Mouse (Mus musculus) neural tube, embryonic 11.5 days (tissue): ENCODE data around the gene Esrrg. TPM values are rescaled to one million over a fixed set of nuclear protein-coding genes. Genes with fewer than 3 reads are reported as not detected.

Experiments used
- ATAC-seq: fragments of 200-750 bp; cut with Nextera tagmentation; 2 replicates; pipeline ENCODE4 v1.8.0; 2017; ENCODE audit warnings: moderate number of reproducible peaks, mild to moderate bottlenecking, moderate TSS enrichment, moderate library complexity; ENCODE audit not compliant: insufficient read depth, low FRiP score, low TSS enrichment
- DNase-seq: peaks from one replicate; pipeline ENCODE4 v3.0.0-alpha.2; 2015; ENCODE audit warnings: low spot score
- H3K27ac ChIP-seq: fragments of 300-500 bp; sonication (generic); 2 replicates; pipeline ENCODE4 v1.5.1; 2014; ENCODE audit warnings: low read depth, mild to moderate bottlenecking, low read length
- H3K27me3 ChIP-seq: fragments of 300-500 bp; sonication (generic); 2 replicates; pipeline ENCODE4 v1.6.1; 2014; ENCODE audit warnings: mild to moderate bottlenecking, low read length, mixed read lengths; ENCODE audit not compliant: control insufficient read depth, insufficient read depth
- H3K36me3 ChIP-seq: fragments of 300-500 bp; sonication (generic); 2 replicates; pipeline ENCODE4 v1.6.1; 2014; ENCODE audit warnings: mild to moderate bottlenecking, low read length, moderate library complexity, mixed read lengths; ENCODE audit not compliant: control insufficient read depth, insufficient read depth
- H3K4me1 ChIP-seq: fragments of 300-500 bp; sonication (generic); 2 replicates; pipeline ENCODE4 v1.6.1; 2014; ENCODE audit warnings: low read length, mixed read lengths; ENCODE audit not compliant: control insufficient read depth, insufficient read depth
- H3K4me2 ChIP-seq: fragments of 300-500 bp; sonication (generic); 2 replicates; pipeline ENCODE4 v1.6.1; 2014; ENCODE audit warnings: low read depth, mild to moderate bottlenecking, moderate library complexity
- H3K4me3 ChIP-seq: fragments of 300-500 bp; sonication (generic); 2 replicates; pipeline ENCODE4 v1.5.1; 2014; ENCODE audit warnings: low read depth, low read length
- H3K9ac ChIP-seq: fragments of 300-500 bp; sonication (generic); 2 replicates; pipeline ENCODE4 v1.6.1; 2014; ENCODE audit warnings: mild to moderate bottlenecking, low read length
- H3K9me3 ChIP-seq: fragments of 300-500 bp; sonication (generic); 2 replicates; pipeline ENCODE4 v1.6.1; 2016; ENCODE audit warnings: low read length; ENCODE audit not compliant: control insufficient read depth
- WGBS: fragments of 180-500 bp; shearing (Covaris S2); extraction: QIAGEN DNeasy Blood & Tissue Kit; methylation state at CpG from one replicate; pipeline ENCODE4 v1.1.7; 2014; 5-methylcytosine and 5-hydroxymethylcytosine counted together
- polyA plus RNA-seq: library from polyadenylated mRNA; unstranded; fragments of >200 nt; fragmentation: Nextera tagmentation; extraction: Ambion mirVana; gene quantifications from 2 replicates; pipeline ENCODE4 v1.2.1, GENCODE M21; 2014

Esrrg gene
- polyA plus RNA-seq, 1 experiment from 2014 or later = 12.7 TPM

GRCm38 (mm10) chr1:188107946-188108345 lies 499.4 kb downstream of the Esrrg start:
- DNase-seq = no peak
- H3K27me3 ChIP-seq = no peaks in the 10 kb centered on the region
- H3K9me3 ChIP-seq = no peaks in the 10 kb centered on the region
- H3K36me3 ChIP-seq = no peaks in the 10 kb centered on the region
- WGBS = 34% methylated on average over 6 of the region's 6 CpGs
- no peak overlapping the region for H3K4me2 ChIP-seq
- ATAC-seq = no peak
- no peak overlapping the region for H3K9ac ChIP-seq
- no peaks in the 10 kb centered on the region; the same call in 1 of the 2 replicates for H3K4me1 ChIP-seq
- no peak overlapping the region for H3K27ac ChIP-seq
- H3K4me3 ChIP-seq = no peak overlapping the region

DNA sequence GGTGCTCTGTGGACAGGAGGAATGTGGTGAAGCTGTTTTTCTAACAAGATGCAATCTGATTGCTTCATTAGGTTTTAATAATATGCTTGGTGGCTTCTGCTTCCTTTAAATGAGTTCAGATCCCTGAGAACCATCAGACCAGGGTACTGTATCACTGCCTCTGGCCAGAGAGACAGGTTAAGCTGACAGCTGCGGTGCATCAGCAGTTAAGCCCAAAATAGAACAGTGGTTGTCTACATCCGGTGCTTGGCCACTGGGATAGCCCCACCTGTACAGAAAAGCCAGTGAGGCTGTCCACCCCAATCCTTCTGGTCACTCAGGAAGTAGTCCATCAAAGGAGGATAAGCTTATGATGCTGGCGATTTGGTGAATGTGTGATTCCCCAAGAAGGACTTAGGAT lies 503.0 kb downstream of the Esrrg start:
- no peaks in the 10 kb centered on the region for H3K27me3 ChIP-seq
- no peak for DNase-seq
- no peak overlapping the region for H3K4me2 ChIP-seq
- H3K4me3 ChIP-seq = no peak overlapping the region
- no peak overlapping the region for H3K9ac ChIP-seq
- H3K9me3 ChIP-seq = no peaks in the 10 kb centered on the region
- no peak overlapping the region for H3K27ac ChIP-seq
- no peak for ATAC-seq
- 85% methylated on average over 3 of the region's 3 CpGs for WGBS
- H3K4me1 ChIP-seq = no peaks in the 10 kb centered on the region
- H3K36me3 ChIP-seq = no peaks in the 10 kb centered on the region

DNA sequence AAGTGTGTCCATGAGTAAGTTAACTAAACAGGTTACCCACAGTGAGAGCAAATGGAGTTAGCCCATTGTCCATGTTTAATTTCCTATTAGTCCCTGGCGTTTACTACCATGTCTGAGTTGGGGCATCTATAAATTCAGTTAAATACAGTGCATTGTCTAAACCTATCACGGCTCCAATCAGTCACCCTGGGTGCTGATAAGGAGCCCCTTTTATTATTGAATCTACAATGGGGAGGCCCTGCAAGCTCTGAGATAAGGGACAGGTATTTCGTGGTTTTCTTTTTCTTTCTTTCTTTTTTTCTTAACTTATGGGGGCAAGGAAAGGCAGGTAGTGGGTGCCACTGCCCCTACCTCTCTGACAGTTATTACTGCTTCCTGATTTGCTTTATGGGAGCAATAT lies 504.6 kb downstream of the Esrrg start:
- Histone ChIP-seq H3K9ac (no peak overlapping the region), H3K4me3 (no peak overlapping the region), H3K4me2 (no peak overlapping the region), H3K27ac (no peak overlapping the region), H3K4me1 (no peaks in the 10 kb centered on the region), H3K9me3 (no peaks in the 10 kb centered on the region), H3K27me3 (no peaks in the 10 kb centered on the region), H3K36me3 (no peaks in the 10 kb centered on the region)
- 74% methylated on average over 3 of the region's 3 CpGs for WGBS
- no peak for ATAC-seq
- no peak for DNase-seq

DNA sequence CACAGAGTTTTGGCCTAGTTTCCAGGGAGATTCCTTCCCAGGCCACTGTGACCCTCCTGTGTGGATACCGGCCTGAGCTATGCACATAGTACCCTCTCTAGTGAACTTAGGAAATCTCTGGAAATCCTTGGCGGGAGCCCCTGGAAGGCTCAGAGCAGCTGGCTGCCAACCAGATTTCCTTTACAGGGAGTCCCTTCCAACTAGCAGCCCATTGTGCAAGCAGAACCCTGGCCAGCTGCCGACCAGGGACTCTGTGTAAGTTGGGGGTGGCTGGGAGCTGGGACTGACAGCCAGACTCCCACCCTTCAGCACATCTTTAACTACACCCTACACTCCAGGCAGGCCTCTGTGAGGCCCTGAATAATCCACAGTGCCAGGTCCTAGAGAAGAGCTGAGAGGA lies 509.5 kb downstream of the Esrrg start:
- no peaks in the 10 kb centered on the region for H3K9me3 ChIP-seq
- WGBS = 64% methylated on average over 3 of the region's 3 CpGs
- H3K4me2 ChIP-seq = no peak overlapping the region
- no peaks in the 10 kb centered on the region for H3K36me3 ChIP-seq
- H3K4me1 ChIP-seq = no peaks in the 10 kb centered on the region
- DNase-seq (no peak), ATAC-seq (no peak)
- no peaks in the 10 kb centered on the region for H3K27me3 ChIP-seq
- H3K9ac ChIP-seq = no peak overlapping the region
- no peak overlapping the region for H3K27ac ChIP-seq
- H3K4me3 ChIP-seq = no peak overlapping the region

DNA sequence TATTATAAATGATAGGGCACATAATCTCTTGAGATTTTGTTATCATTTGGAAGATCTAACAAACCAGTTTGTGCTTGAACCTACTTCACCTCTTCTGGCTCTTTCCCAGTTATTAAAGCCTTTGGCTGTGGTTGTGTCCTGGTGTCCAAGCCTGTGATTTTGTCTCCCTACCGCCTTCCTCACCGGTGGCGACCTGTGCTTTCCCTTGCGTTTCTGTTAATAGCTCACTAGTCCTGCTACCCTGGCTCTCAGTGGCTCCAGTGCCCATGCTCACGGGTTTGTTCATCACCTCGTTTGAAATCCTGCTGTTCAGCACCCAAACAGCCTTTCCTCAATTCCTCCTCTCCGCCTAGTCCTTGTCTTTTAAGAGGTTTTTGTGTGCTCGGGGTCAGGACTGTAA lies 511.2 kb downstream of the Esrrg start:
- no peak for ATAC-seq
- Histone ChIP-seq H3K27me3 (no peaks in the 10 kb centered on the region), H3K9ac (no peak overlapping the region), H3K4me1 (no peaks in the 10 kb centered on the region), H3K9me3 (no peaks in the 10 kb centered on the region), H3K4me3 (no peak overlapping the region), H3K27ac (no peak overlapping the region), H3K4me2 (no peak overlapping the region), H3K36me3 (no peaks in the 10 kb centered on the region)
- DNase-seq = no peak
- 87% methylated on average over 8 of the region's 8 CpGs for WGBS

DNA sequence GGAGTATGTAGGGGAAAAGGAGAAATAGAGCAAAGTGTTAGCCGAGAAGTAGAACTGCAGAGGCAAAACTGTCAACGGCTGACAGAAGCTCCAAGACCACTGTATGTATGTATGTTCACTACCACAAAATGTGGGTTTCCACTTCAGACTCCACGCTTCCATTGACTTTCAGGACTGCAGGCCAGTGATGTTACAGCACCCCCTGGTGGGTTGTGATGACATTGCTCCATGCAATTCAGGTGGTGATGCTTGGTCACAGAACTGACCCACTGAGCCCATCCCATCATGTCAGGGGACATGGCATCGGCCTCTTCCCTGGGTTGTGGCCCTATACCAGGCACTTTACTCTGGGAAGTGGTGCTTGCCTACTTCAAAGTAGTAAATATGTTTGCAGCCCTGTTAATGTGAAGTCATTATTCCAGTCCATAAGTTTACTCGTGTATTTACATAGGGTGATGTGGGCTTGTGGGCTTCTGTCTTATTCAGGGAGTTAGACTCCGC lies 517.0 kb downstream of the Esrrg start:
- no peak for ATAC-seq
- Histone ChIP-seq H3K27me3 (no peaks in the 10 kb centered on the region), H3K9me3 (no peaks in the 10 kb centered on the region), H3K4me3 (no peak overlapping the region), H3K36me3 (no peaks in the 10 kb centered on the region; the same call in 1 of the 2 replicates), H3K27ac (no peak overlapping the region), H3K4me2 (no peak overlapping the region), H3K4me1 (no peaks in the 10 kb centered on the region), H3K9ac (no peak overlapping the region)
- DNase-seq = no peak
- 91% methylated on average over 6 of the region's 6 CpGs for WGBS

- WGBS = 60% methylated on average over 5 of the region's 5 CpGs
- Histone ChIP-seq H3K36me3 (no peaks in the 10 kb centered on the region), H3K4me1 (no peaks in the 10 kb centered on the region), H3K4me2 (no peak overlapping the region), H3K9ac (no peak overlapping the region), H3K9me3 (no peaks in the 10 kb centered on the region), H3K27me3 (no peaks in the 10 kb centered on the region), H3K27ac (no peak overlapping the region), H3K4me3 (no peak overlapping the region)
- ATAC-seq (no peak), DNase-seq (no peak)
Observed at GRCm38 (mm10) chr1:188136126-188136525, 527.5 kb downstream of the Esrrg start.

DNA sequence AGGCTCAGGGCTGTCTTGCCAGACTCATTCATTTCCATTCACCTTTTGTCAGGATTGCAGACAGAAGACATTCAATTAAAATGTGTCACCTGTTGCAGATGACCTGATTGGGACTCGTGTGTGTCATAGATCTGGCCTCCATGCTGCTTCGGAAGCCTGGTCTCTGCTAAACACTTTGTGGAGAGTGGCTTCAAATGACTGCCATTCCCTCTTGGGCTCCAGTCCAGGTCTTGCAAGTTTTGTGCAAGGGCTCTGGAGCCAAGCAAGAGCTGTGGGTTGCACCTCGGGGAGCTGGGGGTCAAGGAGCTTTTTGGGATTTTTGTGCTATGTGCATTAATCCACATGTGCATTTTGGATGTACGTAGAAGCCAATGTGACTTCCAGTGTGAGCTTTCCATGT lies 530.9 kb downstream of the Esrrg start:
- Histone ChIP-seq H3K4me1 (no peaks in the 10 kb centered on the region), H3K27ac (no peak overlapping the region), H3K9me3 (no peaks in the 10 kb centered on the region), H3K36me3 (no peaks in the 10 kb centered on the region), H3K9ac (no peak overlapping the region), H3K4me3 (no peak overlapping the region), H3K4me2 (no peak overlapping the region), H3K27me3 (no peaks in the 10 kb centered on the region)
- no peak for DNase-seq
- ATAC-seq = no peak
- WGBS = 50% methylated on average over 4 of the region's 4 CpGs

DNA sequence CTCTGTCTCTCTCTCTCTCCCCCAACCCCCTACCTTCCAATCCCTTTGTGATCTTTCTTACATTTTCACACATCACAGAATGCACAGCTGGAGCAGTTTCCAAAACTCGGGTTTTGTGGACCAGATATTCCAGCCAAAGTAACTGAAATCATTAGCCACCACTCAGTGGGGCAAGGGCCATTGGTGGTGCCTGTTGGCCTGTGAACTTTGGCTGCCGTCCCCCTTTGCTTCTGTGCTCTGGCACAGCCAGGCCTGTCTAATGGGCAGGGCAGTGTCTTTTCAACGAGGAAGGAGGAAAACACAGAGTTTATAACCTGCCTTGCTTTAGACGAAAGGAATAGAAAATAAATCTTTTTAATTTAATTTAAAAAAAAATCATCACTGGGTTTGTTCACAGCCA lies 531.6 kb downstream of the Esrrg start:
- Histone ChIP-seq H3K9ac (no peak overlapping the region), H3K27me3 (no peaks in the 10 kb centered on the region), H3K4me1 (no peaks in the 10 kb centered on the region), H3K36me3 (no peaks in the 10 kb centered on the region), H3K27ac (no peak overlapping the region), H3K9me3 (no peaks in the 10 kb centered on the region), H3K4me2 (no peak overlapping the region), H3K4me3 (no peak overlapping the region)
- DNase-seq = no peak
- 64% methylated on average over 4 of the region's 4 CpGs for WGBS
- ATAC-seq = no peak
